Mouse (Mus musculus) heart, postnatal 0 days (tissue): ENCODE results near the gene Tmem79.

Experiments used
- CTCF ChIP-seq: IDR thresholded peaks from 2 replicates; pipeline ENCODE4 v1.5.1; 2016; ENCODE audit warnings: antibody characterized with exemption, control low read depth, low read depth
- EP300 ChIP-seq: IDR thresholded peaks from 2 replicates; pipeline ENCODE4 v1.6.1; 2016; ENCODE audit warnings: antibody characterized with exemption, low read depth

DNA sequence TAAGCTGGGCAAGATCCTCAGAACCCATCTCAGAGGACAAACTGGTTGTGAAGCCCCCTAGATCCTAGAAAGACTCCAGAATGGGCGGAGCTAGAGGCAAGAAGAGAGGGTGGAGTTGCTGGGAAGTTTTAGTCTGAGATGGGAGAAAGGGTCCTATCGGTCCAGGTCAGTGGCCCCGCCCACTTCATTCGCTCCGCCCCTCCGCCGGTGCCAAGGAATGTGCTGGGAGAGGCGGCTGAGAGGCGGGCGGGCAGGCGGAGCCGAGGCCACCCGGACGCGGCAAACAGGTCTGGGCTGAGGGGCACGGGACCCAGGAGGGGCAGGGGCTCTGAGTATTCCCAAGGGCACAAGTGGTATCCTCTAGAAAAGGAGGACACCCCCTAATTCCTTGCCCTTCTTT is 28.4 kb upstream of the Tmem79 start, which contains the start of gene Paqr6:
- no peak for TF ChIP-seq CTCF
- TF ChIP-seq EP300, result no peak
